Mouse (Mus musculus): Measurements from ENCODE around the gene Sowahd. TPM values are rescaled to one million over a fixed set of nuclear protein-coding genes. Genes with fewer than 3 reads are reported as not detected.

Gene Sowahd
- 0.10 and 0.16 TPM in 2 replicates for polyA plus RNA-seq (2015; fragmentation: Nextera tagmentation; extraction: Ambion mirVana)

DNA sequence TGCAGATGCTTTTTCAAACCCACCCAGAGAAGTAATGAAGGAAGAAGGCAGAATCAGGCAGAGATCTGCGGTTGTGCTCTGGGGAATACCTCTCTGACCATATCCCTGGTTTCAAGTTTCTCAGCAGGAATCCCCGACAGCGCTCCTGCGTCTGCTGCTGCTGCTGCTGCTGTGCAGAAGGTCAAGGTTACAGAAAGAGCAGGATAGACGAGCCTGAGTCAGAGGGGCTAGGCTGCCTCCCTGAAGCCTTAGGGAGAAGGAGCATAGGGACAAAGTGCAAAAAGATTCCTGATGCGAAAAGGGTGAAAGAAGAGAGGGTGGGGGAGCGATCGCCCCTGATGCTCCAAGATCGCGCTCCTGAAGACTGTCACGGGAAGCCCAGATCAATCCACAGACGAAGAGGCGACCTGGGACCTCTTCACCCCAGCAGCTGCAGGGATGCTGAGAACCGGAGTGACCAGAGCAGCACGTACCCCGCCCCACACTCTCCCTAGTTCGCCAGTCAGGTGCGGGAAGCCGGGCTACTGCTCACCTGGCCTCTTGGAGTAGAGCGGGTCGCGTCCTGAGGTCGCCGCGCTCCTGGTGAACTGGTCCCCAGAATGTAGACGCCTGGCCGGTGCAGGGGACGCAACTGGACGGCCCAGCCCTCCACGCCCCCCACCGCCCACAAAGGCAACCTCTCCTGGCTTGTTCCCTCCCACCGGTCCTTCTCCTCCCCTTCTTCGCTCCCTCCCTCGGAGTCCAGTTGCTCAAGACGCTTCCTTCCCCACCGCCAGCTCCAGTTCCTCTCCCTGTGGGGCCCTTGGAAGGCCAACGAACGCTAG is at the start of gene Sowahd:
Gene Sowahd (plus strand): TSS at position 780 of the 824 bp plus-strand sequence.
- H3K9me3 ChIP-seq (ENCODE audit: control insufficient read depth, low read length), result no peaks in the 10 kb centered on the region
- peaks cover 4% of the 10 kb centered on the region for H3K27me3 ChIP-seq (replicated peaks; ENCODE audit: control insufficient read depth, insufficient read depth, low read length)
- 0 out of 2 replicates have a peak, but pooled peaks have one; percentile 11 for ATAC-seq
- H3K4me1 ChIP-seq (ENCODE audit: control insufficient read depth, insufficient read depth, low read depth, low read length), result peaks cover 4% of the 10 kb centered on the region
- H3K9ac ChIP-seq (ENCODE audit: low read depth, low read length), result peak within 1 kb of the TSS; percentile 43; the same call in 1 of the 2 replicates
- no peaks in the 10 kb centered on the region for H3K36me3 ChIP-seq (ENCODE audit: control insufficient read depth, insufficient read depth, low read length)
- WGBS, result 16% methylated on average over 38 of the region's 38 CpGs
- H3K4me2 ChIP-seq (ENCODE audit: low read length), result peak within 1 kb of the TSS; percentile 77
- H3K4me3 ChIP-seq (ENCODE audit: low read length), result peak within 1 kb of the TSS; percentile 41
- H3K27ac ChIP-seq (ENCODE audit: low read depth, low read length), result no peak within 1 kb of the TSS

DNA sequence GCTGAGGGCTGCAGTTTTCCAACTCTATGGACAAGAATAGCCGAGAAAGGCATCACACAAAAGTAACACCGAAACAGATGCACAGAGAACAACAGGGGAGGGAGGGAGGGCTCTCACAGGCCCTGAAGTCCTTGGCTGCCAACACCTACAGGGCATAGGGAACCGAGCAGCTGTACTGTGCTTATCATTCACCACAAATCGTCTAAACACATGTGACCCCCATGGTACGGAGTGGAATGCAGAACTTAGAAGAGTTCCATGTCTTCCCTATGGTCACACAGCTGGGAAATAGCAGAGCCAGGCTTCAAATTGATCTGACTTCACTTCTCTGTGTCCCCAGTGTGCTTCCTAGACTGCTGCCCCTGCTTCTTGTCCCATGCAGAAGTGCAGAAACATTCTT is 34.8 kb upstream of the Sowahd start:
- no peaks in the 10 kb centered on the region for H3K27me3 ChIP-seq (replicated peaks; ENCODE audit: control insufficient read depth, insufficient read depth, low read length)
- H3K4me2 ChIP-seq (ENCODE audit: low read length), result no peak overlapping the region
- no peak for ATAC-seq
- WGBS, result 74% methylated on average over 4 of the region's 5 CpGs
- no peak overlapping the region for H3K27ac ChIP-seq (ENCODE audit: low read depth, low read length)
- no peaks in the 10 kb centered on the region for H3K36me3 ChIP-seq (ENCODE audit: control insufficient read depth, insufficient read depth, low read length)
- no peak overlapping the region for H3K4me3 ChIP-seq (ENCODE audit: low read length)
- H3K9me3 ChIP-seq (ENCODE audit: control insufficient read depth, low read length), result no peaks in the 10 kb centered on the region
- H3K4me1 ChIP-seq (ENCODE audit: control insufficient read depth, insufficient read depth, low read depth, low read length), result no peaks in the 10 kb centered on the region
- H3K9ac ChIP-seq (ENCODE audit: low read depth, low read length), result no peak overlapping the region

- Histone ChIP-seq H3K4me1 (ENCODE audit: control insufficient read depth, insufficient read depth, low read depth, low read length) (no peaks in the 10 kb centered on the region), H3K4me2 (ENCODE audit: low read length) (no peak overlapping the region), H3K27ac (ENCODE audit: low read depth, low read length) (no peak overlapping the region), H3K4me3 (ENCODE audit: low read length) (no peak overlapping the region), H3K27me3 (replicated peaks; ENCODE audit: control insufficient read depth, insufficient read depth, low read length) (no peaks in the 10 kb centered on the region), H3K9me3 (ENCODE audit: control insufficient read depth, low read length) (no peaks in the 10 kb centered on the region), H3K9ac (ENCODE audit: low read depth, low read length) (no peak overlapping the region), H3K36me3 (ENCODE audit: control insufficient read depth, insufficient read depth, low read length) (no peaks in the 10 kb centered on the region)
- 89% methylated on average over 9 of the region's 9 CpGs for WGBS
- no peak for ATAC-seq
These were observed 30.4 kb upstream of the Sowahd start for GRCm38 (mm10) chrX:37018150-37018654.

GRCm38 (mm10) chrX:37019045-37019444 is 29.6 kb upstream of the Sowahd start:
- H3K4me1 ChIP-seq (ENCODE audit: control insufficient read depth, insufficient read depth, low read depth, low read length), result no peaks in the 10 kb centered on the region
- 58% methylated on average over 3 of the region's 3 CpGs for WGBS
- H3K4me3 ChIP-seq (ENCODE audit: low read length), result no peak overlapping the region
- H3K9ac ChIP-seq (ENCODE audit: low read depth, low read length), result no peak overlapping the region
- H3K27me3 ChIP-seq (replicated peaks; ENCODE audit: control insufficient read depth, insufficient read depth, low read length), result no peaks in the 10 kb centered on the region
- no peak overlapping the region for H3K27ac ChIP-seq (ENCODE audit: low read depth, low read length)
- no peak overlapping the region for H3K4me2 ChIP-seq (ENCODE audit: low read length)
- no peak for ATAC-seq
- no peaks in the 10 kb centered on the region for H3K36me3 ChIP-seq (ENCODE audit: control insufficient read depth, insufficient read depth, low read length)
- H3K9me3 ChIP-seq (ENCODE audit: control insufficient read depth, low read length), result no peaks in the 10 kb centered on the region

DNA sequence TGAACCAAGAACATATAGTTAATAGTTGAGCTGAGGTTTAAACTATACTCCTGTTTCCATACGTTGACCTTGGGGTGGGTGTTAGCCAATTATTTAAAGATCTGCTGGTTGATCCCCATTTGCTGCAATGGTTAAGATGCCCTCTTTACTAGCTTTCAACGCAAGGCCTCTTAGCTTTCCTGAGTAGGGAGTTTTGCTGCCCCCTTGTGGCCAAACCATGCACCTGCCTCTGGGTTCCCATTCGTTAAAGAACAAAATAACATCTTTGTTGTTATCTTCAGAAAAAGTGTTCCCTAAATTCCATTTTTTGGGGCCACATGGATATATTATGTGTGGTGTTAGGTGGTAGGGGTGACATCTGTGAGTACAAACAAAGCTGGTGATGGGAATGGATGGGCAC is 26.0 kb upstream of the Sowahd start:
- no peak for ATAC-seq
- no peak overlapping the region for H3K4me2 ChIP-seq (ENCODE audit: low read length)
- 18% methylated on average over 3 of the region's 3 CpGs for WGBS
- no peaks in the 10 kb centered on the region for H3K9me3 ChIP-seq (ENCODE audit: control insufficient read depth, low read length)
- no peak overlapping the region for H3K9ac ChIP-seq (ENCODE audit: low read depth, low read length)
- no peak overlapping the region for H3K4me3 ChIP-seq (ENCODE audit: low read length)
- H3K36me3 ChIP-seq (ENCODE audit: control insufficient read depth, insufficient read depth, low read length), result no peaks in the 10 kb centered on the region
- H3K4me1 ChIP-seq (ENCODE audit: control insufficient read depth, insufficient read depth, low read depth, low read length), result no peaks in the 10 kb centered on the region
- H3K27me3 ChIP-seq (replicated peaks; ENCODE audit: control insufficient read depth, insufficient read depth, low read length), result no peaks in the 10 kb centered on the region
- H3K27ac ChIP-seq (ENCODE audit: low read depth, low read length), result no peak overlapping the region

DNA sequence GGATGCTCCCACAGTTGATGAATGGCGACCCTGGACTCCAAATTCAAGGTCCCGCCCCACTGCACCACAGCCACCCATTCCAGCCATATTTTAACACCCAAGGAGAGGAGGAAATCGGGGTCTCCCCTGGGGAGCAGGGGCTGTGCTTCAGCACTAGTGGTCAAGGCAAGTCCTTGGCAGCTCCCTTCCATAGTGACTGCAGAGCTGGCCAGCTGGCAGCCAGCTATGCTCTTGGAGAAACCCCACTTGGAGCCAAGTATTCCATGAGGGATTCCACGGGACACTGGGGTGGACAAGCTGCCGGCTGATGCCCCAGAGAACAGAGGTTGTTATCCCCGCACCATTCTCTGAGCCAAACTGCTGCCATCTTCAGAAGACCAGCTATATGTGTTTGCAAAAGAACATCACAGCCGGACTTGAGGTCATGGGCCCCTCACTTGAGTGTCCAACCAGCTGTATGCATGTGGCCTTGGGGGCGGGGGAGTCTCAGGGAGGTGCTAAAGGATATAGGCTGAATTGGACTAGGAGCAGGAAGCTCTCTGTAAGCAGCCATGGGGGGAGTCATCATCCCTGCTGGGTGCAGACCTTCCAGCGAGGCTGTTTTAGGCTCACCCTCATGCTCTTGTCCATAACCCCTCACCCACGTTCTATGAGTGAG is 24.9 kb upstream of the Sowahd start:
- H3K9me3 ChIP-seq (ENCODE audit: control insufficient read depth, low read length), result no peaks in the 10 kb centered on the region
- H3K27me3 ChIP-seq (replicated peaks; ENCODE audit: control insufficient read depth, insufficient read depth, low read length), result no peaks in the 10 kb centered on the region
- H3K4me1 ChIP-seq (ENCODE audit: control insufficient read depth, insufficient read depth, low read depth, low read length), result no peaks in the 10 kb centered on the region
- 76% methylated on average over 10 of the region's 10 CpGs for WGBS
- no peak overlapping the region for H3K27ac ChIP-seq (ENCODE audit: low read depth, low read length)
- ATAC-seq, result no peak
- no peaks in the 10 kb centered on the region for H3K36me3 ChIP-seq (ENCODE audit: control insufficient read depth, insufficient read depth, low read length)
- no peak overlapping the region for H3K9ac ChIP-seq (ENCODE audit: low read depth, low read length)
- no peak overlapping the region for H3K4me2 ChIP-seq (ENCODE audit: low read length)
- H3K4me3 ChIP-seq (ENCODE audit: low read length), result no peak overlapping the region

DNA sequence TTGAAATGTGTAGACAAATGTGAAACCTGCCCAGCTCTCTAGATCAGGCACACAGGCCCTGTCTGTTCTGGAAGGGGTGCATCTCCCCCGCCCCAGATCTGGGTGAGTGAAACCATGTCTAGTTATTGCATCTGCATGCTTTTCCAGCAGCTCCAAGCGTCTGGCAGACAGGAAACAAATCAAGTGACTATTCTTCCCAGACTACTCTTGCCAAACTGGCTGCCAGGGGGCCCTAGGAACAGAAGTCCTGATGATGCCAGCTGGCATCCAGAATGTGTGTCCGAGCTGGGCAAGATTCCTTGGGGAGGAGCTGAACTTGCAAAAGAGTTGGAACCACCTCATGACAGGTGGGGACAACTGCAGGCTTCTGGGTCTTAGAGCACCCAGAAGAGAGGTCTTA is 20.3 kb upstream of the Sowahd start:
- peak; percentile 81 for ATAC-seq
- no peak overlapping the region for H3K4me3 ChIP-seq (ENCODE audit: low read length)
- H3K27ac ChIP-seq (ENCODE audit: low read depth, low read length), result no peak overlapping the region
- H3K9ac ChIP-seq (ENCODE audit: low read depth, low read length), result no peak overlapping the region
- H3K27me3 ChIP-seq (replicated peaks; ENCODE audit: control insufficient read depth, insufficient read depth, low read length), result no peaks in the 10 kb centered on the region
- H3K4me1 ChIP-seq (ENCODE audit: control insufficient read depth, insufficient read depth, low read depth, low read length), result no peaks in the 10 kb centered on the region
- H3K4me2 ChIP-seq (ENCODE audit: low read length), result no peak overlapping the region
- H3K36me3 ChIP-seq (ENCODE audit: control insufficient read depth, insufficient read depth, low read length), result no peaks in the 10 kb centered on the region
- no peaks in the 10 kb centered on the region for H3K9me3 ChIP-seq (ENCODE audit: control insufficient read depth, low read length)
- WGBS, result 48% methylated on average over 3 of the region's 3 CpGs

- H3K27me3 ChIP-seq (replicated peaks; ENCODE audit: control insufficient read depth, insufficient read depth, low read length), result peaks cover 2% of the 10 kb centered on the region; the same call in 1 of the 2 replicates
- ATAC-seq, result no peak
- H3K4me3 ChIP-seq (ENCODE audit: low read length), result no peak overlapping the region
- WGBS, result 20% methylated on average over 9 of the region's 9 CpGs
- H3K4me2 ChIP-seq (ENCODE audit: low read length), result no peak overlapping the region
- no peaks in the 10 kb centered on the region for H3K36me3 ChIP-seq (ENCODE audit: control insufficient read depth, insufficient read depth, low read length)
- H3K27ac ChIP-seq (ENCODE audit: low read depth, low read length), result no peak overlapping the region
- no peaks in the 10 kb centered on the region for H3K9me3 ChIP-seq (ENCODE audit: control insufficient read depth, low read length)
- H3K4me1 ChIP-seq (ENCODE audit: control insufficient read depth, insufficient read depth, low read depth, low read length), result no peaks in the 10 kb centered on the region
- H3K9ac ChIP-seq (ENCODE audit: low read depth, low read length), result no peak overlapping the region
These were observed 5.9 kb upstream of the Sowahd start for GRCm38 (mm10) chrX:37042726-37043125.

Measured in hindbrain, embryonic 16.5 days (tissue).